ENCODE assay signal across 11 mouse cellular contexts in the genomic region with DNA sequence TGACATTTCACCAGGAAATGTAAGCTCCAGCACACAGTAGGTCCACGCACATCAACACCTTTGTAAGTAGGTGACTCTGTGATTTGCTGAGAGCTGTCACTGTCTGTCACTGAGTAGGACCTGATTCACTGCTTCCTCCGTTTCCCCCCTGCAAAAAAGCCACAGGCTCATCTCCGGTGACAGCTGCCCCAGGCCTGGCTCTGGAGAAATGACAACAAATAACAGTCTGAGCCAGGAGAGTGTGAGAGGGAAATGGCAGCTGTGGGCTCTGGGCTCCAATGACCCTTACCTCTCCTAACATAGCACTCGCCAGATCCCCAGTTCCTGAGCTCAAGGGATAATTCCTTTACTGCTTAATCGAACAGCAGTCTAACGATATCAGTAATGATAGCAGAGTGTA.
"Had no signal": no experiment of that assay in that cellular context is flagged by ENCODE, and none has a peak within 500 bp of the region (broad histone marks: within the 10 kb centered on the region; RNA-seq: fewer than 3 reads in every experiment).

No protein-coding gene starts in this region.

- H3K27me3 ChIP-seq: limb, embryonic 13.5 days had no signal

- H3K4me2 ChIP-seq: limb, embryonic 13.5 days had no signal

- H3K9ac ChIP-seq: limb, embryonic 13.5 days; liver, embryonic 14.5 days had no signal

- H3K27ac ChIP-seq: kidney, postnatal 0 days; limb, embryonic 13.5 days; liver, embryonic 14.5 days had no signal

- H3K9me3 ChIP-seq: limb, embryonic 13.5 days had no signal

- DNase-seq: kidney, adult 2 months; kidney, postnatal 36 days; left cerebral cortex, postnatal 4 days; lung, adult 18-20 months; midbrain, embryonic 14.5 days; spleen, adult 18-20 months; thymus, adult 18-20 months; thymus, postnatal 14 days had no signal

- H3K4me3 ChIP-seq: limb, embryonic 13.5 days had no signal
